Mouse (Mus musculus) activated CD4-positive, CD25-positive, alpha-beta regulatory T cell, adult 4 months (primary cell): ENCODE data around the gene Atl1. TPM values are rescaled to one million over a fixed set of nuclear protein-coding genes. Genes with fewer than 3 reads are reported as not detected.

Experiments used
- ATAC-seq: one replicate; pipeline ENCODE4 v1.8.0; 2017
- polyA plus RNA-seq, 2 experiments: library from polyadenylated mRNA; unstranded; fragments of 100-300 nt; shearing (Covaris generic); gene quantifications; one replicate each; pipeline ENCODE4 v1.2.1; 2017

The Atl1 gene
- polyA plus RNA-seq, 2 experiments from 2014 or later = 0.91 TPM; not detected in 1

DNA sequence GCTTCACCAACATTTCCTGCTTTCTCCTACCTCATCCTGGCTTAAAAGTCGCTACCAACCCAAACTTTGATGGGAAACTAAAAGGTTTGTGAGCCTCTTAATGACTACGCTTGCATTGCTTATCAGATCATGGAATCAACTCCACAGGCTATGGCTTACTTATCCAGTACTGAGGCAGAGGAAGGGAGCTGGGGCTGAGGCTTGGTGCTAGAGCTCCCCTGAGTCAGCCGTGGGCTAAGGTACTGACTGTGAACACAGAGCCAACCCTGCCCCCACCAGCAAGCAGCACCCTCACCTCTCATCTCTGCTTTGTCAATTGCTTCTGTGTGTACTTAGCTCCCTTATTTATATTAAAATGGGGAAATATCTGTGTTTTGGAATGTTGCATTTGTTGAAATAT, 55.1 kb downstream of the Atl1 start:
- no peak for ATAC-seq

GRCm38 (mm10) chr12:69957378-69957777, 65.0 kb downstream of the Atl1 start:
- no peak for ATAC-seq

GRCm38 (mm10) chr12:69962468-69962867, 70.1 kb downstream of the Atl1 start:
- ATAC-seq = peak; percentile 63

DNA sequence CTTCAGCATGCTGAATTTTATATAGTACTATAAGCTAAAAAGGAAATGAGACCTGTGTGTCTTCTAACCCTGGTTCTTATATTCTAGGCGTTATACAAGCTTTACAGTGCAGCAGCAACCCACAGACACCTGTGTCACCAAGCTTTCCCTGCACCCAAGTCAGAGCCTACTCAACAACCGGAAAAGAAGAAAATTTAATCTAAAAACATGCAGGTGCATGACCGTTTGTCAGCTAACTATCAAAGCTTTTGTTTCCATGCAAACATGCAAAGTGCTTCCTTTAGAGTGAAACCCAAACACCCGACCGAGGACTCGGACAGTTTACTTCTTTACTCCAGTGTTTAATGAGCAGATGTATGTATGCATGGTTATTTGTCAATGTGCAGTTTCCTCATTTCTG, 70.7 kb downstream of the Atl1 start:
- no peak for ATAC-seq

DNA sequence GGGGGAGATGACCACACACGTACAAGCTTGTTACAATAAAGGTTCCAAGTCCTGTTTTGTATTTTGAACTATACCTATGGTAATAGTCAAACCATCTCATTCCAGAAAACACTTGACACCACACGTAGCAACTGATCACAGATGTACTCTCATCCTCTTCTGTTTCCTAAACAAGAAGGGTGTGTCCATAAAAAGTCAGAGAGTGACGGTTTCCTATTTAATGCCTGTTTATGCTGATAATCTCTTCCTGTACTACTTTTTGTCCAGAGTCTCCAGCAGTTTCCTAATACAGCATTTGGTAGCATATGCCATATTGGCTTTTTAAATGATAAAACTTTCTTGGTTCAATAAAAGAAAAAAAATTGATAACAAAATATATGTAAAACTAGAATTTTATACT, 73.2 kb downstream of the Atl1 start:
- no peak for ATAC-seq

DNA sequence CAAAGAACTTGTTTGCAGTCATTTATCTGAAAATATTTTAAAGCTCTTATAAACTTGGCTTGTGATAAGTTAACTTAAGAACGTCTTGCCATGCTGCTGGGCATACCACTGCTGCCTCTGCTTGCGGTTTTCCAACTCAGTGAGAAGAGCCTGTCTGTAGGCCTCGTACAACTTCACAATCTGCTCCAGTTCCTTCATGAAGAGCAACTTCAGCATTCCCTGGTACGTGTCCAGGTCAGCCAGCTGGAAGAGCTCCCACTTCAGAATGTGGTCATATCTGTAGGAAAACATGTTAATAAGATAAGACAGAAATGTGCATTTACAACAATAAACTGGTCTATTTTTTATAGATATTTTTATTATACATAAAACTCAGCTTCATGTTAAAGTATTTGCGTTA, 73.7 kb downstream of the Atl1 start:
- ATAC-seq = no peak

DNA sequence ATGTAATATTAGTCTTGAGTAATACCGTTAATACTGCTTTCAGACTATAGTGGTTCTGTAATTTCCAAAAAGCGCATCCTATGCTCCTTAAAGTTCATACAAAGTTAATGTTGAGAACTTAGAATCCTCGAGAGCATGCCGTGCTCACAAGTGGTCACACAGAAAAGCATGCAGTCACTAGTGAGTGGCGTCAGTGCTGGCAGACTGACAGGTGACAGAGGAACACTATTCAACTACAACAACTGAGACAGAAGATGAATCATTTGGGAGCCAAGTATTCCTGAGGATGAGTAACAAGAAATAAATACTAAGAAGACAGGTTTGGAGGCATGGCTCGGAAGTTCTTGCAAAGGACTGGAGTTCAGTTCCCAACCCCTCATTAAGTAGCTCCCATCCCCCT, 74.7 kb downstream of the Atl1 start:
- no peak for ATAC-seq

- ATAC-seq = no peak
These were observed 75.7 kb downstream of the Atl1 start for GRCm38 (mm10) chr12:69968154-69968553.

DNA sequence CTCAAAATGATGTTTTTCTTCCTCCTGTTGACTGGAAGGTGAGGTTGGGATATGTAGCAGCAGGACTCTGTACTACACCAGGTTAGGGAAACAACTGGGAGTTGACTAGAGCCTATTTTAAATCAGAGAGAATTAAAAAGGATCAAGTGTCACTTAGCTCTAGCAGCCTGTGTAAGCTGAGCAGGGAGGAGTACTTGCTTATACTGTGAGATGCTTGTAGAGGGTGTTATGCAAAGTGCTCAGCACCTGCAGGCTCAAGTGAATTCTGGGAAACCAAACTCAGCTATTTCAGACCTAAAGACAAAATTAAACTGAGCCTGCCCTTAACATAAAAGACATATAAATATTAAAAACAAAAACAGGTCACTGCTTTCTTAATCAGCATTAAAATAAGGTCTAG, 81.3 kb downstream of the Atl1 start:
- ATAC-seq = no peak

- peak; percentile 79 for ATAC-seq
These were observed 84.3 kb downstream of the Atl1 start for GRCm38 (mm10) chr12:69976688-69977087.

- ATAC-seq = no peak
These were observed 85.1 kb downstream of the Atl1 start for GRCm38 (mm10) chr12:69977376-69977998.

DNA sequence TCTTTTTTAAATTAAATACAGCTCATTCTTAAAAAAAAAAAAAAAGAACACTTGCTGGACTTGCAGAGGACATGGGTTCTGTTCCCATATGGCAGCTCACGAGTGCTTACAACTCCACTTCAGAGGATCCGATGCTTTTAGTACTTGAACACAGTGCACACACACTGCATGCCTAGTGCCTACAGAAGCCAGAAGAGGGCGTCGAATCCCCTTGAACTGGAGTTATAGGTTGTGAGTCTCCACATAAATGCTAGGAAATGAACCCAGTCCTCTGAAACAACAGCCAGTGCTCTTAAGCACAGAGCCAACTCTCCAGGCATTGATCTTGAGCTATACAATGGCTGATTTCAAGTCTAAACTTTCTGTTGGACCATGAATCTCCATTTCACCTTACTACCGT, 90.5 kb downstream of the Atl1 start:
- ATAC-seq = no peak

DNA sequence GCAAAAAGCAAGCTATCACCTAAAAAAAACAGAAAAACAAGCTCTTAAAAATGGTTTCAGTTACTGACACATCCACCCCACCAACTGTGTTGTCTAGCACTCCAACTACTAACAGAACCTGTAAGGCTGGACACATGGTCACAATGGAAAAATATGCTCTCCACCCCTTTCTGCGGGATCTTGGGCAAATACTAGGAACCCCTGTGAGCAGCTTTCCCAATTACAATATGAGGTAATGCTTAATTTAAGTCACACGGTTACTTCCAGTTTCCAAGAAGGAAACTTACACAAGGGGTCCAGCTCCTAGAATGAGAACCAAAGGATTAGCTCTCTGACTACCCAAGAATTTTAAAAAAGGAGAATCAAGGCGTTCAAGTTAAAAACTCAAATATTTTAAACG, 93.1 kb downstream of the Atl1 start:
- no peak for ATAC-seq

- ATAC-seq = peak; percentile 33
These were observed 93.9 kb downstream of the Atl1 start for GRCm38 (mm10) chr12:69986241-69986762.

- peak; percentile 62 for ATAC-seq
These were observed 94.5 kb downstream of the Atl1 start, which contains the start of gene Sav1 for GRCm38 (mm10) chr12:69986786-69987497. Gene Sav1 (minus strand): TSS chr12:69987002.

DNA sequence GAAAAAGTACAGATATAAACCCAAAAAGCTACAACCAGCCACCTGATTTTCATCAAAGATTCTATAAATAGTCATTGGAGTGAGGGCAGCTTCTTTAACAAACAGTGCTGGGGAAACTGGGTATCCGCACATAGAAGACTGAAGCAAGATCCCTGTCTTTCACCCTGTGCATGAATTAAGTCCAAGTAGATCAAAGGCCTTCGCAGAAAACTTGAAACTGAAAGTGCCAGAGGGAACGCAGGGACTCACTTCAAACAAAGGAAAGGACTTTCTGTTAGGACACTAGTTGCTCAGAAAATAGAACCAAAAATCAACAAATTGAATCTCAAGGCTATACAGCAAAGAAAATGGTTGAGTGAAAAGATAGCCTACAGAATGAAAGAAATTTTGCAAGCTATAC, 103.0 kb downstream of the Atl1 start:
- ATAC-seq = no peak

- ATAC-seq = no peak
These were observed 106.0 kb downstream of the Atl1 start for GRCm38 (mm10) chr12:69998186-69998983.

DNA sequence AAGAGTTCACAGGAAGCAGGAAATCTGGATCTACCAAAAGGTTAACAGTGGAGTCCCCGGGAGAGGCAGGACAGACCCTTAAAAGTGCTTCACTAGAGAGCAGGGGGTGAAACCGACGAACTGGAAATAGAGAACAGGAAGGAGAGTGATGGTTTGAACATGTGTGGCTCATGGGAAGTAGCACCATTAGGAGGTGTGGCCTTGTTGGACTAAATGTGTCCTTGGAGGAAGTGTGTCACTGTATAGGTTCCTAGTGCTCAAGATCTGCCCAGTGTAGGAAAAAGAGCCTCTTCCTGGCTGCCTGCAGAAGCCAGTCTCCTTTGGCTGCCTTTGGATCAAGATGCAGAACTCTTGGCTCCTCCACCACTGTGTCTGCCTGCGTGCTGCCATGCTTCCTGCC, 112.7 kb downstream of the Atl1 start:
- no peak for ATAC-seq

DNA sequence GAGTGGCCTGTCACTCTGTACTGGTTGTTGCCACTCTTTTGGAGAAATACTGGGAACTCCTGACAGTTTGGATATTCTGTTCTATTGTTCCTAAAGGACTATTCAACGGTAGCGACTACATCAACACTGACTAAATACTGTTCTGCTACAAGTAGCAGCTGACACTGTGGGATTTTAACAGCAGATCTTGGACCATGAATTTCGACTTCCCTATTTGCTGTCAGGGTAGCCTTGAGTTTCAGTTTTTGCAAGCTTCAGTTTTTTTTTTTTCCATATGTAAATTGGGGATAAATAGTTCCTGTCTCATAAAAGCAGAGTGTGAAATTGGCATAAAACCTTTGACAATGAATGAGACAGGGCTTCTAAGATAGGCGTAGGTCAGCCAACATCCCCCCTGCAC, 117.9 kb downstream of the Atl1 start:
- no peak for ATAC-seq

- ATAC-seq = no peak
These were observed 119.3 kb downstream of the Atl1 start for GRCm38 (mm10) chr12:70011681-70012080.

DNA sequence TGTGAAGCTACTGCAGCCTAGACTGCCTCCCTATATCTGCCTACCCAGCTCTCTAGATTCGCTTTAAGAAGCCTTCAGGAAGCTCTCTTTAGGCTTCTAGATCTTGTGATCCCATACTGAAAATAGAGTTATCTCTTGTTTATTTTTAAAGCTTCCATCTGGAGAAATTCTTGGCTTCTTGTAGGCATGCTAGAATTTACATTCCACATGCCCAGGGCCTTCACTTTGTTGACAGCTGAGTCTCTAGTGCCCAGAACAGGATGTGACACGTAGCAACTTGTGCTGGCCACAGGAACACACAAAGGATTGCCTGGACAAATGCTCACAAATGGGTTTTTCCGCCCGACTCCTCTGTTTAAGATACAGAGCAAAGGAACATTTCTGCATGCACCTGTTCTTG, 123.5 kb downstream of the Atl1 start:
- no peak for ATAC-seq
